Mouse (Mus musculus) cerebellum, adult 11 months (tissue): ENCODE measurements at regions not wholly inside any gene's neighbourhood (a gene's known extent, or its start where the extent isn't known, plus 50 kb on each side); places are given as distances from the start of the nearest gene placed in this dataset.

Experiments
- DNase-seq: peaks from one replicate; pipeline ENCODE4 v3.0.0; 2022

DNA sequence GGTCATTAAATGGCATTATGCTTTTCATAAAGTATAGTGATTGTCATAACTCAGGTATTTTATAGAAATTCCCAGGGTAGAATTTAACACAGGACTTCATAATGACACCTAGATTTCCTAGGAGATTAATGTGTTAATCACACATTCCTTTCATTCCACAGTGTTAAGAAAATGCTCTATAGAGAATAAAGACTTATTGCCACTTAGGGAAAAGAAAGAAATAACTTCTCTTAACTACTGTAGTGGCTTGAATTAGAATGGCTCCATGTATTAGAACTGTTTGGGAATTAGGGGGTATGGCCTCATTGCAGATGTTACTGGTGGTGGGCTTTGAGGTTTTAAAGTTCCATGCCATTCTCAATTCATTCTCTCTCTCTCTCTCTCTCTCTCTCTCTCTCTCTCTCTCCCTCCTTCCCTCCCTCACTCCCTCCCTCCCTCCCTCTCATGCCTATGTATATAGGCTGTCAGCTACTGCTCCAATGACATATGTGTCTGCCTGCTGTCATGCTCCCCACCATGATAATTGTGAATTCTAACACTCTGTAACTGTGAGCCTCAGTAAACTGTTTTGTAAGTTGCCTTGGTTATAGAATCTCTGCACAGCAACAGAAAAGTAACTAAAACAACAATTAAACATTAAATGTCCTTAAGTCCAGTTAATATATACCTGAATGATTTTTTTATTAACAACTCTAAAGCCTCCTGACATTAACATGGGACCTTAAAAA, 425.1 kb upstream of the Depdc1a start:
- no peak for DNase-seq

DNA sequence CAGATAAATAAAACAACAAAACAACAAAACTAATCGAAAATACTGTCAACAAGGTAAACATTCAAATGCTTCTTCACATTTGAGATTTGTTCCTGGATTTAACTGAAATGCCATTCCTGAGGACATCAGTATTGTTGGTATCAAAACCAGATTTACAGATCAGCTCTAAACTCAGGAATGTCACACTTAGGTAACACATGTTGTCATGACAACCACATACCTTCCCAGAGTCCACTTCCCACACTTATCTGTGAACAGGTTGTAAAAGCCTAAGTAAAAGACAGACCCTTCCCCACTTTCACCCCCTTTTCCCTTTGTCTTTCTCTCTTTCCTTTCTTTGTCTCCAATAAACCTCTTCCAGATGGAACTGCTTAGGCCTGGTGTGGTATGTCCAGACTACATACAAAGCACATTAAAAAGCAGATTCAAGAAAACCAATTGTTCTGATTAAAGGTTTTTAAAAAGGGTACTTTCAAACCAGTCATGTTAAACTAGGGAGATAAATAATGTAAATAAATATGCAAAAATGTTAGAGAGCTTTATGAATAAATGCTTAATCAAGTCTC, 438.2 kb upstream of the Depdc1a start:
- no peak for DNase-seq

DNA sequence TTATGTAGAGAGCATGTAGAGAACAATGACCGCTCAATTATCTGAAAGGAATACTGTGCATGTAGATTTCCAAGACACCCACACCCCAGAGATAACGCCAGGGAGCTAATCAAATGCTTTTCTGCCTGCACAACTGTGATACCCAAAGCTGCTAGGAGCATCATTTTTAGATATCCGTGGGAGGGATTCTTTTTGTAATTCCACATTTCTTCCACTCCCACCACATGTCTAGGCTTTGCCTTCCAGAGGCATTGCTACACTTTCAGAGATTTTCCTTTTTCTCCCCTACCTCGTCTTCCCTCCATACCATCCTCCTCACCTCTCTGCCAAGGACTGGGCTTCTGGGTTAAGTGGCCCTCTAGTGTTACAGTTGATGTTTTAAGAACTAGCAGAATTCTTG, 460.4 kb upstream of the Depdc1a start:
- no peak for DNase-seq

DNA sequence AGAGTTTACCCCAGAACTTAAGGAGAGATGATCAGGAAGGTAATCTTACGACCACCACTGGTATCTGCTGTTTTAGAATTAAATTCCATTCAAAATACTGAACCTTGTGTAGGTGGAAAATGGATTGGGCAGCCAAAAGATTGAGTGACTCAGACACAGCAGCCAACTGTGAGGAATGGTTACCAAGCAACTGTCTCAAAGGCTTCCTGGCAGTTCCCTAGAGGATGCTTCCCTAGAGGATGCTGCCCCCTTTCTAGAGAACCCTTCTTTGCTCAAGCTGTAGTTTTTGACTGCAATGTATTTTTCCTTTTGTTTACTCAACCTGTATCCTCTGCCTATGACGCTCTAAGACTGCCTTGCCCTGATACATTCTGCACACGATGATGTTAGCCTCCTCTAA, 463.7 kb upstream of the Depdc1a start:
- DNase-seq = no peak

DNA sequence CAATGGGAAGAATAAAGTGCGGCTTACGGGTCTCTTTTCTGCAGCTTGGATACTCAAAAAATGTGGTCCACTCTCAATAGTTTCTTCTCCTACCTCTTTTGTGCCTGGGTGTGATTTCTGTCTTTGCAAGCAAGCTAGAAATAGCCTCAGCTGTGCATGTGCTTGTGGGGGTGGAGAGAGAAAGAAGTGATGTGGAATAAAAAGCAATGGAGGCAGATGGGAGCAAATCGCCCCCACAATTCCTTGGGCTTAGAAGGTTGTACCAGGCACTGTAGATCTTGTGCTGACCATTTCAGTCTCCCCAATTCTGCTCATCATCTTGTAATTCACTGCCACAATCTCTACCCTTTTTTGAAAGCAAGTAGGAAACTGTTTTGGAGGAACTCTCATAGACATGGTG, 464.6 kb upstream of the Depdc1a start:
- DNase-seq = no peak

DNA sequence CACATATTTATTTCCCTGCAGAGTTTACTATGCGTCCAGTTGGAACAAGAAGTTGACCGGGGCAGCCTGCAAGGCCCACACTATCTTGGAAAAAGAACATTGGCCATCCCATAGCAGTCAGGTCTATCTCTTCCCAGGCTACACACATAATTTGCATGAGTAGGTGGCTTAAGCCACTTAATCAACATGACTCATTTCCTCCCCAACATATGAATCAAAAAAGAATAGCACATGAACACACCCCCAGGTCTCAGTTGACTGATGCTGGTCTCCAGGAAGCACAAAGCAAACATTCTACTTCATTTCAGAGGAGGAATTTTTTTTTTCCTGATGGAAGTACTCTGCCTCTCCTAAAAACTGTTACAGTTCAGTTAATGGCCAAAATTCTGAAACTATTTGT, 465.3 kb upstream of the Depdc1a start:
- no peak for DNase-seq

DNA sequence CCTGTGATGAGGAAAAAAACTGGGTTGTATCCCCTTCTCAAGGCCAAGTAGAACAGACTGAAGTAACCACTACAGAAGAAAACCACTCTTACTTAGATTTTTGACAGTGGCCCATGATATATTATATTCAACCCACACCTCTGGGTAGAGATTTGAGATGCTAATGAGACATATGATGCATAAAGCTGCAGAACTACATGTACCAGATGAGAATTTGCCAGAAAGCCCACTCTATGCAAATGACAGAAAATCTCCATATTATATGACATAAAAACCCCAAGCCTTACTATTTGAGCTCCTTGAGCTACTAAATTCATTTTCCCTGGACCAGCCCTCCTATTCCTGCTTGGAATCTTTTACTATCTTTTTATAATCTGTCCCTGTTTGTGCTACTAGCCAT, 458.4 kb upstream of the Lrrc7 start:
- DNase-seq = no peak

DNA sequence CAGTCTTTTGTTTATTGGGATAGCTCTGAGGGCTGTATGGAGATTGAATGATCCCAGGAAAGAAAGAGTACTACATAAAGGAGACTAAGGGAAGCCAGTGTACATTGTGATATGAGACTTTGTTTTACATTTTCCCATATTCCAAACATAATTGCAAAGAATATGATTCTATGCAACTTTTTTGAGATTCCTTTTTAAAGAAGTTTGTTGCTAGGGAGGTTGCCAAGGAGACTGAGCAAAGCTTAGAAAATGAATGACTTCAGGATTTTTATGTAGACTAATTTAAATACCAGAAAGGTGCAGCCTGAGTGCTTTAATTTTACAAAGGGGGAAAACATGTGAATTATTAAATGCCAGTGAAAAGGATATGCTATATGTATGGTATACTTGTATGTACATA, 455.2 kb upstream of the Lrrc7 start:
- no peak for DNase-seq

DNA sequence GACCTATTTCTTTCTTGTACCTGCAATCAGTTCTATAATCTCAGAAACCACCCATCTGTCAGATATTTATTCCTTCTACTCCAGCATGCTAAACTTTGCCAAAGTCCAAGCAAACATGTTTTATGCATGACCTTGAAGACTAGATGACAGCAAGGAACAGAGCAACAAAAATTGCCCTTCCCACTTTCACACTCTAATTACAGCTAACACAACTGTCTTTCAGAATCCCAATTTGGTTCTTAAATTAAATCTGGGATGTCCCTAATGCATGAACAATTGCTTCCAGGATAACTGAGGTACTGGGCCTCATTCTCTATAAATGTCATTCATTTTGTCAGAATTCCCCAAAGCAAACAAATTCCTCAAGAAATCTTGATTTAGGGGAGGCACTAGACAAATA, 454.4 kb upstream of the Lrrc7 start:
- no peak for DNase-seq

DNA sequence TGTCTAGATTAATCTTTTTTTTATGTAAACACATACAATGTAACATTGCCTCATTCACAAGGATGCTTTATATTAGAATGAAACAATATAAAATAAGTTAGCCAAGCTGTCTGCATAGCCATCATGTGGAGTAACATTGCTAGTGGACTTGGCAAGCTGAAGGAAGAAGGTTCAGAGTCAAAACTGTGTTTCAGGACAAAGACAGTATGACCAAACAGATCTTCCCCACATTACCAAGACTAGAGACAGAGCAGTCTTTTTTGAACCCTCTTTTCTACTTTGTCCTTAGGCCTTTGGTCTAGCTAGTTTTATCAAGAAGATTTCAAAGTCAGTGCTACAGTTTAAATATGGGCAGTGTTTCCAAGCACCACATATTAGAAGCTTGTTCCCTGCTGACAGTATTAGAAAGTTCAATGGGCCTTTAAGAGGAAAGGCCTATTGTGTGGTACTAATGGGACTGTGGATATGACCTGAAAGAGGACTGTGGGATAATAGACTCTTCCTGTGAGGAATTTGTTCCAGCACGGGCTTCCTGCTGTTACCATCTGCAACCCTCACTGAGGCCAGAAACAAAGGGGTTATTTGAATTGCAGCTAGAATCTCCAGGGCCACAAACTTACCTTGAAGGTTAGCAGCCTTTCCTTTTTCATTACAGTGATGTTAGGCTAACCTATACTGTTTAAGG, 449.1 kb upstream of the Lrrc7 start:
- DNase-seq = peak; percentile 22

DNA sequence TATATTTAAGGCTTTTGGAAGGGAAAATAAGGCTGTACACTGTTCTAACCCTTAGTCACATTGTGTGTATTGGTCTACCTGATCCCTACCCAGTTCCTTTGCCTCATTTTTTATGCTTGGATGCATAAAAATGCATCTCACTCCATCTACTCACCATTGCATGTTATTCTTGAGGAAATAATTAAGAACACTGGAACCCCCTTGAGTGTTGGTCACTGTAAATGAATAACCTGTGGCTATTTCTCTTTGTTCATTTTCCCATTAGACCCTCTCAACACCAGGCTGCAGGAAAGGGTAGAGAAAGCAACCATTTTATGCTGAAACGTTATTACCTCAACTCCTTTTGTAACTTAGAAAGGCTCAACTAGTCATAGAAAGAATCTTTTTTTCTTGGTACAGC, 442.0 kb upstream of the Lrrc7 start:
- DNase-seq = no peak

DNA sequence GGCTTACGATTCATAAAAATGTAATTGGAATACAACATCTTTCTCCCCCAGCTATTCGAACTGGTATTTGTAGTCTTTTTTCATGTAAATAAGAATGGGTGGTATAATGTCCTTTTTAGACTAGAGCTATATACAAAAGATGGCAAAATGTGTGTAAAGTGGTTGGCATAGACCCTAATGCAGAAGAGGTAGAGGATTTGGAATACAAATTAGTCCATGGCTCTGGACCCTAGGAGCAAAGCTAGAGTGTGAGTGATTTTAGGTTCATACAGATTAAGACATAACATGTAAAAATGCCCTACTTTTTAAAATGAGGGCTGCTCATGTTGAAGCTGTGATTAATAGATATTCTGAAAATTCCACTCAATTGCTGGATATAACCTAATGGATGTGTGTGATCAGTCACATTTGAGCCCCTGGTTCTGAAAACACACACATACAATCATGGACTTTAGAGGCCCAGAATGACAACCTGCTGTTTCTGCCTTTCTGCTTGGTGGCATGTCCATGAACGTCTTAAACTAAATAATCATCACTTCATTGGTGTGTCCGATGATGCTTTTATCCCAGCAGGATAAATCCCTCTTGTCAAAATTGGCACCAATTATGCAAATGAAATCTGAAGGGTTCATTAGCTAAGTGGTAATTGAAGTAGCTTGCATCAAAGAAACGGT, 423.6 kb upstream of the Lrrc7 start:
- DNase-seq = no peak

DNA sequence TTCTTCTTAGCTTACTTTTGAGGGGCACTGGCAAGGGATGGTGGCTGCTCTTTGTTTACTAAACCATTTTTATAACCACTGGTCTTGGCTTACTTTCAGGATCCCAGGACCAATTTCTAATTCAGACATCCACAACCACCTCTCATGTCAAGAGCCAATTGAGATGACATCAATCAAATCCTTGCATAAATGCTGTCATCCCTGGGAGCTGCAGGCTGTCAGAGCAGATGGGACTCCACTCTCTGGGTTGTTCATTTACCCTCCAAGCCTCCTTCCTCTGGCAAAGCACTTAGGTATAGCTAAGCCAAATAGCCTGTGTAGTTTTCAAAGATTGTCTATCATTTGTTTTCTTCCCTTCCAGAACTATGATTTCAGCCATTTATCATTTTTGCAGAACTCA, 385.0 kb upstream of the Lrrc7 start:
- no peak for DNase-seq

DNA sequence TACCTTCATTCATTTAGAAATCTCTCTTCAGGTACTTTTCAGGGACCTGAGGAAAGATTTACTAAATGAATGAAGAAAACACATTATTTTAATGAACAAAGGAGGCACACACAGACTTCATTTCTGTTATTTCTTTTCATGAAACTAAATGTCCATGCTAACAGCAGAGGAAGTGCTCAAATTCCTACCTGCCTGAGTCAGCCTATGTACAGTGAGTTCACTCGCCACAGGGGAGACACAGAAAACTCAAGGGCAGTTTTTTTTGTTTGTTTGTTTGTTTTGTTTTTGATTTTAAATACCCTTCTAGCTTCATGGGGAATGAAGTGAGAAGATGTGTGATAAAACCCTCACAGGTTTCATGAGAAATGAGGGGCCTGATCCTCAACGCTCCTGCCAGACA, 343.1 kb upstream of the Lrrc7 start:
- DNase-seq = no peak

DNA sequence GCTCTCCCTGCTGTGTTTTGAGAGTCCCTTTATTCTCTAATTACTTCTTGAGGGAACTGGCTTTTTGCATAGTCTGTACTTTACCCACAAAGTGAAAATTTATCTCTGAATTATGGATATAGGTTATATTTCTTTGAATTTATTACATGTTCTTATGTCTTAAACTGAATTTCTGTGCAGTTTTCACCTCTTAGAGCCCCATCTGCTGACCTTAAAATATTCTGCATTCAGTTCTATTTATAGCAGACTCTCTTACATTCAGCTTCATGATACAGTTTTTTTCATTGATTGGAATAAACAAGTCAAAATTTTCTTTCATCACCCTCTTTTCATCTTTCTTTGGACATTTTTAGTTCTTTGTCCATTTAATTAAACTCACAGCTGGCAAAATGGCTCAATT, 337.4 kb upstream of the Lrrc7 start:
- DNase-seq = no peak

DNA sequence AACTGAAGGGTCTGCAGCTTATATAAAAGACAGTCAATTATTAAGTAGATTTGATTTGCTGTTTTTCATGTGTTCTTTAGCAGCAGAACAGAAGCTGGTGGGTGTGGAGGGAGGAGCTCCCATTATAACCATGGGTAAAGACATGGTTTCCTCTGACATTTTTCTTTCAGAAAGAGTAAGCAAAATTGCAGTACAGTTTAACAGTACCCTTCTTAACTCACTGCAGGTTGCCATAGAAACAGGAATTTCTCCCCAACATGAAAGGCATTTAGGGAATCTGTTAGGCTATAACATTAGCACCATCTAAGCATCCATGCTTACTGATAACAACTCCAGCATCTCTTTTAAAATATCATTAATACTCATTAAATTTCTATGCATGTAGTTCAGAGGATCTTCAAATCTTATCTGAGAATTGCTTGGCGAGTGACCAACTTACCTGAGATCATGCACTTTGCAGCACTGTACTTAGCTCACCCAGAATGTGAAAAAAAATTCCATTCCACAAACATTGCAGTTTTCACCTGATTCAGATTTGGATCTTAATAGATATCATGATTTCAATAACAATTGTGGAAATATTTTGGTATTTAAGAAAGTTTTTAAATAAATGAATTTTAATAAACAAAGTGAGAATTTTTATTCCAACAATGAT, 324.8 kb upstream of the Lrrc7 start:
- DNase-seq = no peak

DNA sequence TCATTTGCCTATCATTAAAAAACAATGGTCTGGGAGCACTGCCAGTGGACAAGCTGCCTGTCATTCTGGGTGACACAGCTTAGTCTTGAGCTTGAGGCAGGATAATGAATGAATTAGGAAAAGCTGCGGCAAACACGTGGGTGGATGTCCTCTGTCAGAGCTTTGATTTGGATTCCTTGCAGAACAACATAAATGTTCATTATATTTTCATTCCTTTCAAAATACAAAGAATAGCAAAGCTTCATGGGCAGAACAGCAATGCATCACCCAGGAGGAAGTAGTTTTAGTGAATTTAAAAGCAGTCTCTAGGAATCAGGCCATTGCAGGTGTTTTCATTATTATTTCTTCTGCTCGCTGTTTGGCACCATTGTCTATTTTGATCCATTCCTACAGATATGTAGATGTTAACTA, 324.3 kb upstream of the Lrrc7 start:
- no peak for DNase-seq
